Mouse (Mus musculus): Measurements from ENCODE around the gene Pym1. TPM values are rescaled to one million over a fixed set of nuclear protein-coding genes. Genes with fewer than 3 reads are reported as not detected.

Gene Pym1
- polyA plus RNA-seq (2012; rRNA removed), result 17.4 and 19.1 TPM in 2 replicates

GRCm38 (mm10) chr10:128747646-128748251, at the start of gene Pym1:
TSS of gene Pym1 (plus strand) at chr10:128747889.

DNA sequence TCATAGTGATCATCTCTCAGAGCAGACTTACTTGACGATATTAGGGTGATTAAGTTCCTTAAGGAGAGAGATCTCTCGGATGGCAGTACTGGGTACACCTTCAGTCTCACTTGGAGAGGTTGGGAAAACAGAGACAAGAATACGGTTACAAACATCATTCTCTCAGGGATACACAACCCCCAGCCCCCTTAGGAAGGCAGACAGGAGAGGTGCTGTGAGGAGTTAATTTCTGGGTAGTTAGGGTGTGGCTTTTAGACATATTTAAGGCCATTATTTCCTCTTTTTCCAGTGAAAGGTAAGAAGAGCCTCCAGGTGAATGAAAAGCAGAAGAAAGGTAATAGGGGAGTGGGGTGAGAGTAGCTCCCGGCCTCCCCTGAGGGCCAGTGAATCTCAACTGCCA, 43.8 kb upstream of the Pym1 start, which contains the start of gene Pmel:
TSS of gene Pmel (plus strand) at position 301 of the 400 bp plus-strand sequence.

GRCm38 (mm10) chr10:128704491-128705316, 43.0 kb upstream of the Pym1 start, which contains the start of gene Cdk2:
TSS of gene Cdk2 (minus strand) at chr10:128705031.

GRCm38 (mm10) chr10:128744680-128745601, 2.7 kb upstream of the Pym1 start, which contains the start of gene Dgka:
TSS of gene Dgka (minus strand) at chr10:128744855.

GRCm38 (mm10) chr10:128790398-128791124, 42.9 kb downstream of the Pym1 start, which contains the start of gene Mmp19:
TSS of gene Mmp19 (plus strand) at chr10:128790910.

DNA sequence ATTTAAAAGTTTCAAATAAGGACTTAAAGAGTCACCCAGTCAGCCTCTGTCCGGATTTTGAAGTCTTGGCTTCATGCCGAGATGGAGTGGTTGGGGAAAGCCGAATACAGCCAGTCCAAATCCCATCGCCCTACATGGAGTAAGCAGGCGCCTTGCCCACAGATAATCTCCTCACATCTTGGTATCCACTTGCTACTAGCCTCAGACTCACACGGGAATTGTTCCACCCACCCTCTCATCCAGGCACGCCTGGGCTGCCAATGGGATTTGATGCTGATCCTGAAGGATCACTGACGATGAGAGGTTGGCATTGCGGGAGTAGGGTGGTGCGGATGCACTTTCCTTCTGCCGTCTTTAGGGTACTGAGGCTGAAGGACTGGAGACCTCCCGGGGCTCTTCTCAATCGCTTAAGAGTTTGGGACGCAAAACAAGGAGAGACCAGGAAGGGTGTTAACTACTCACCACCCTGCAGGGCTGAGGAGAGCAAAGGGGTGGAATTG, 56.1 kb downstream of the Pym1 start, which contains the start of gene Dnajc14:
TSS of gene Dnajc14 (plus strand) at position 292 of the 500 bp plus-strand sequence.

GRCm38 (mm10) chr10:128804271-128805091, 56.8 kb downstream of the Pym1 start, which contains the start of gene Tmem198b:
TSS of gene Tmem198b (minus strand) at chr10:128804370.

Other genes with a start within 250 kb of the Pym1 start
- 1.6 and 2.1 TPM in 2 replicates for gene Myl6b, start 249.2 kb upstream of the Pym1 start, polyA plus RNA-seq (2012; rRNA removed)
- gene Esyt1, start 222.0 kb upstream of the Pym1 start, polyA plus RNA-seq (2012; rRNA removed), result 66.7 and 76.5 TPM in 2 replicates
- 15.6 and 20.1 TPM in 2 replicates for gene Zc3h10, start 200.1 kb upstream of the Pym1 start, polyA plus RNA-seq (2012; rRNA removed)
- 2,287 and 3,176 TPM in 2 replicates for gene Rpl41, start 198.6 kb upstream of the Pym1 start, polyA plus RNA-seq (2012; rRNA removed)
- gene Pa2g4, start 181.9 kb upstream of the Pym1 start, polyA plus RNA-seq (2012; rRNA removed), result 11.8 and 15.3 TPM in 2 replicates
- 84.1 and 97.8 TPM in 2 replicates for gene Erbb3, start 158.2 kb upstream of the Pym1 start, polyA plus RNA-seq (2012; rRNA removed)
- gene Rps26, start 121.1 kb upstream of the Pym1 start, polyA plus RNA-seq (2012; rRNA removed), result 948 and 1,040 TPM in 2 replicates
- gene Ikzf4, start 101.9 kb upstream of the Pym1 start, polyA plus RNA-seq (2012; rRNA removed), result 0.83 and 1.3 TPM in 2 replicates
- 10.0 and 12.2 TPM in 2 replicates for gene Suox, start 73.8 kb upstream of the Pym1 start, polyA plus RNA-seq (2012; rRNA removed)
- 51.6 and 59.7 TPM in 2 replicates for gene Rab5b, start 51.6 kb upstream of the Pym1 start, polyA plus RNA-seq (2012; rRNA removed)
- 3.2 and 3.4 TPM in 2 replicates for gene Pmel, start 43.7 kb upstream of the Pym1 start, polyA plus RNA-seq (2012; rRNA removed)
- gene Cdk2, start 42.9 kb upstream of the Pym1 start, polyA plus RNA-seq (2012; rRNA removed), result 11.2 and 11.4 TPM in 2 replicates
- gene Dgka, start 3.0 kb upstream of the Pym1 start, polyA plus RNA-seq (2012; rRNA removed), result 80.2 and 87.4 TPM in 2 replicates
- gene Mmp19, start 43.0 kb downstream of the Pym1 start, polyA plus RNA-seq (2012; rRNA removed), result 4.8 and 5.0 TPM in 2 replicates
- gene Dnajc14, start 56.2 kb downstream of the Pym1 start, polyA plus RNA-seq (2012; rRNA removed), result 15.2 and 16.5 TPM in 2 replicates
- 17.7 and 17.9 TPM in 2 replicates for gene Tmem198b, start 56.5 kb downstream of the Pym1 start, polyA plus RNA-seq (2012; rRNA removed)
- 2.0 and 2.3 TPM in 2 replicates for gene Sarnp, start 69.4 kb downstream of the Pym1 start, polyA plus RNA-seq (2012; rRNA removed)
- gene Ormdl2, start 73.8 kb downstream of the Pym1 start, polyA plus RNA-seq (2012; rRNA removed), result 90.8 and 92.6 TPM in 2 replicates
- gene Gdf11, start 143.8 kb downstream of the Pym1 start, polyA plus RNA-seq (2012; rRNA removed), result 1.5 and 1.6 TPM in 2 replicates
- 225 and 259 TPM in 2 replicates for gene Cd63, start 153.1 kb downstream of the Pym1 start, polyA plus RNA-seq (2012; rRNA removed)
- gene Rdh5, start 175.0 kb downstream of the Pym1 start, polyA plus RNA-seq (2012; rRNA removed), result 28.4 and 36.4 TPM in 2 replicates
- gene Bloc1s1, start 176.1 kb downstream of the Pym1 start, polyA plus RNA-seq (2012; rRNA removed), result 151 TPM in 2 replicates
- gene Itga7, start 185.9 kb downstream of the Pym1 start, polyA plus RNA-seq (2012; rRNA removed), result 56.9 and 58.2 TPM in 2 replicates
- gene Mettl7b, start 213.1 kb downstream of the Pym1 start, polyA plus RNA-seq (2012; rRNA removed), result 159 and 171 TPM in 2 replicates
- gene Olfr9, start 241.5 kb downstream of the Pym1 start, polyA plus RNA-seq (2012; rRNA removed), result not detected in 2 replicates

All from colon, adult 2 months (tissue).